Mouse (Mus musculus) liver, embryonic 12.5 days (tissue): Measurements from ENCODE around the gene Prkd1. TPM values are rescaled to one million over a fixed set of nuclear protein-coding genes. Genes with fewer than 3 reads are reported as not detected.

Source experiments
- ATAC-seq: fragments of 200-750 bp; cut with Nextera tagmentation; 2 replicates; pipeline ENCODE4 v1.8.0; 2017; ENCODE audit warnings: moderate number of reproducible peaks, mild to moderate bottlenecking, moderate library complexity
- H3K27ac ChIP-seq: fragments of 300-500 bp; sonication (generic); 2 replicates; pipeline ENCODE4 v1.5.1; 2016; ENCODE audit warnings: mild to moderate bottlenecking
- H3K27me3 ChIP-seq: fragments of 300-500 bp; sonication (generic); replicated peaks from 2 replicates; pipeline ENCODE4 v1.6.1; 2016; ENCODE audit warnings: mild to moderate bottlenecking, moderate library complexity
- H3K36me3 ChIP-seq: fragments of 300-500 bp; sonication (generic); 2 replicates; pipeline ENCODE4 v1.6.1; 2016; ENCODE audit warnings: mild to moderate bottlenecking, moderate library complexity
- H3K4me1 ChIP-seq: fragments of 300-500 bp; sonication (generic); 2 replicates; pipeline ENCODE4 v1.6.1; 2016
- H3K4me2 ChIP-seq: fragments of 300-500 bp; sonication (generic); 2 replicates; pipeline ENCODE4 v1.6.1; 2016; ENCODE audit warnings: mild to moderate bottlenecking, moderate library complexity
- H3K4me3 ChIP-seq: fragments of 300-500 bp; sonication (generic); 2 replicates; pipeline ENCODE4 v1.5.1; 2016; ENCODE audit warnings: mild to moderate bottlenecking, moderate library complexity
- H3K9ac ChIP-seq: fragments of 300-500 bp; sonication (generic); 2 replicates; pipeline ENCODE4 v1.6.1; 2016; ENCODE audit warnings: mild to moderate bottlenecking, moderate library complexity
- H3K9me3 ChIP-seq: fragments of 300-500 bp; sonication (generic); replicated peaks from 2 replicates; pipeline ENCODE4 v1.6.1; 2016; ENCODE audit warnings: mild to moderate bottlenecking, moderate library complexity
- WGBS: fragments of 180-500 bp; shearing (Covaris S2); methylation state at CpG from one replicate; pipeline ENCODE4 v1.1.7; 2016; ENCODE audit not compliant: insufficient replicate concordance; 5-methylcytosine and 5-hydroxymethylcytosine counted together
- polyA plus RNA-seq: library from polyadenylated mRNA; unstranded; fragments of >200 nt; fragmentation: Nextera tagmentation; extraction: Ambion mirVana; gene quantifications from 2 replicates; pipeline ENCODE4 v1.2.1, GENCODE M21; 2016

Gene Prkd1
- polyA plus RNA-seq, 1 experiment from 2014 or later = 1.4 TPM

DNA sequence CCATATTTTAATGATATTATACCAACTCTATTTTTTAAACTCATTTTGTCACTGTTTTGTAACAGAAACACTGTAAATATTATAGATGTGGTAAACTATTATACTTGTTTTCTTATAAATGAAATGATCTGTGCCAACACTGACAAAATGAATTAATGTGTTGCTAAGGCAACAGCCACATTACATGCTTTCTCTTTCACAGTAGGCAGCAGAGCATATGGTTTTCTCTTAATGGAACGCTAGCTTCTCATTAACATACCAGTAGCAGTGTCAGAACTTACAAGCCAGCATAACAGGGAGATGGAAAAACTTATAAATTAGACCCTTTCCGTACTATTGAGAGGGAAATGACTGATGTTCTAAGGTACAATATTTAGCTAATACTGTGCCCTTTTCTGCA is 353.3 kb downstream of the Prkd1 start:
- Histone ChIP-seq H3K27me3 (no peaks in the 10 kb centered on the region), H3K9me3 (no peaks in the 10 kb centered on the region), H3K27ac (no peak overlapping the region), H3K4me3 (no peak overlapping the region), H3K4me1 (no peaks in the 10 kb centered on the region), H3K9ac (no peak overlapping the region), H3K4me2 (no peak overlapping the region), H3K36me3 (no peaks in the 10 kb centered on the region)
- no peak for ATAC-seq
- WGBS = 64% methylated on average over 2 of the region's 2 CpGs

DNA sequence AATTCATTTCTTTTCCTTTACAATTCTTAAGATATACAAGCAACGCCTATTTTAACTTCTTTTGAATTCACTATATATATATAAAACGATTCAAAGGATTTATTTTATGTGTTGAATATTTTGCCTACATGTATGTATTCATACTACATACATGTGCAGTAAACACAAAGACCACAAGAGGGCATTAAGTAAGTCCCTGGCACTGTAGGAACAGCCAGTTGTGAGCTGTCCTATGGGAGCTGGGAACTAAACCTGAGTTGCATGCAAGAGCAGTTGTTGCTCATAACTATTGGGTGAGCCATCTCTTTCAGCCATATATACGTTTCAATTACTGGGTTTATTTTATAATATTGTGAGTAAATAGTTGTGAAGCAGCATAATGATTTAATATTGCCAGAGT is 356.1 kb downstream of the Prkd1 start:
- H3K27ac ChIP-seq = no peak overlapping the region
- H3K36me3 ChIP-seq = no peaks in the 10 kb centered on the region
- H3K9ac ChIP-seq = no peak overlapping the region
- H3K4me2 ChIP-seq = no peak overlapping the region
- H3K27me3 ChIP-seq = no peaks in the 10 kb centered on the region
- no peaks in the 10 kb centered on the region for H3K9me3 ChIP-seq
- ATAC-seq = no peak
- no peaks in the 10 kb centered on the region for H3K4me1 ChIP-seq
- WGBS = 29% methylated on average over 3 of the region's 3 CpGs
- no peak overlapping the region for H3K4me3 ChIP-seq
